Mouse (Mus musculus) forebrain, embryonic 13.5 days (tissue): Measurements from ENCODE around the gene Tspan1. TPM values are rescaled to one million over a fixed set of nuclear protein-coding genes. Genes with fewer than 3 reads are reported as not detected.

Source experiments
- polyA plus RNA-seq: library from polyadenylated mRNA; unstranded; fragments of >200 nt; fragmentation: Nextera tagmentation; extraction: Ambion mirVana; gene quantifications from 2 replicates; pipeline ENCODE4 v1.2.1, GENCODE M21; 2015

Tspan1 gene
- polyA plus RNA-seq, 1 experiment from 2014 or later, result 0.22 TPM

Other genes with a start within 250 kb of the Tspan1 start
- 0.09 and 0.11 TPM in 2 replicates for gene Dmbx1, start 227.7 kb downstream of the Tspan1 start, polyA plus RNA-seq
- gene Faah, start 149.7 kb downstream of the Tspan1 start, polyA plus RNA-seq, result 4.7 and 5.5 TPM in 2 replicates
- 13.7 and 15.6 TPM in 2 replicates for gene Nsun4, start 113.7 kb downstream of the Tspan1 start, polyA plus RNA-seq
- gene Uqcrh, start 92.5 kb downstream of the Tspan1 start, polyA plus RNA-seq, result 477 and 508 TPM in 2 replicates
- gene Lrrc41, start 92.3 kb downstream of the Tspan1 start, polyA plus RNA-seq, result 54.3 and 59.7 TPM in 2 replicates
- gene Rad54l, start 43.9 kb downstream of the Tspan1 start, polyA plus RNA-seq, result 45.8 and 48.7 TPM in 2 replicates
- 52.8 and 54.2 TPM in 2 replicates for gene Pomgnt1, start 43.8 kb downstream of the Tspan1 start, polyA plus RNA-seq
- gene Lurap1, start 16.3 kb downstream of the Tspan1 start, polyA plus RNA-seq, result 2.0 and 2.3 TPM in 2 replicates
- gene 1700042G07Rik, start 5.8 kb upstream of the Tspan1 start, polyA plus RNA-seq, result not detected in 2 replicates
- not detected in 2 replicates for gene Gm49337, start 5.8 kb upstream of the Tspan1 start, polyA plus RNA-seq
- gene Pik3r3, start 54.0 kb upstream of the Tspan1 start, polyA plus RNA-seq, result 81.8 and 85.3 TPM in 2 replicates